Mouse (Mus musculus) heart, embryonic 13.5 days (tissue): ENCODE data around the gene Gm4881. TPM values are rescaled to one million over a fixed set of nuclear protein-coding genes. Genes with fewer than 3 reads are reported as not detected.

Experiments used
- ATAC-seq: fragments of 200-750 bp; cut with Nextera tagmentation; 2 replicates; pipeline ENCODE4 v1.8.0; 2017; ENCODE audit warnings: moderate TSS enrichment; ENCODE audit not compliant: insufficient number of reproducible peaks, low FRiP score, low TSS enrichment; ENCODE audit errors: extremely low read depth
- H3K27ac ChIP-seq: fragments of 300-500 bp; sonication (generic); replicated peaks from 2 replicates; pipeline ENCODE4 v1.5.1; 2015; ENCODE audit warnings: moderate library complexity, mild to moderate bottlenecking, inconsistent platforms
- H3K27me3 ChIP-seq: fragments of 300-500 bp; sonication (generic); replicated peaks from 2 replicates; pipeline ENCODE4 v1.6.1; 2015; ENCODE audit warnings: mild to moderate bottlenecking, inconsistent platforms
- H3K36me3 ChIP-seq: fragments of 300-500 bp; sonication (generic); 2 replicates; pipeline ENCODE4 v1.6.1; 2015; ENCODE audit warnings: mild to moderate bottlenecking, inconsistent platforms
- H3K4me1 ChIP-seq: fragments of 300-500 bp; sonication (generic); 2 replicates; pipeline ENCODE4 v1.6.1; 2015; ENCODE audit warnings: inconsistent platforms
- H3K4me2 ChIP-seq: fragments of 300-500 bp; sonication (generic); 2 replicates; pipeline ENCODE4 v1.6.1; 2015; ENCODE audit warnings: inconsistent platforms, mild to moderate bottlenecking, moderate library complexity
- H3K4me3 ChIP-seq: fragments of 300-500 bp; sonication (generic); 2 replicates; pipeline ENCODE4 v1.5.1; 2015; ENCODE audit warnings: moderate library complexity, mild to moderate bottlenecking, inconsistent platforms
- H3K9ac ChIP-seq: fragments of 300-500 bp; sonication (generic); 2 replicates; pipeline ENCODE4 v1.6.1; 2015; ENCODE audit warnings: inconsistent platforms, mild to moderate bottlenecking, moderate library complexity
- H3K9me3 ChIP-seq: fragments of 300-500 bp; sonication (generic); 2 replicates; pipeline ENCODE4 v1.6.1; 2016; ENCODE audit warnings: inconsistent platforms
- WGBS: fragments of 180-500 bp; shearing (Covaris S2); methylation state at CpG from one replicate; pipeline ENCODE4 v1.1.7; 2015; ENCODE audit warnings: mixed read lengths; 5-methylcytosine and 5-hydroxymethylcytosine counted together
- microRNA-seq: library from miRNA; unstranded; fragments of <30 nt; microRNA quantifications from one replicate; pipeline ENCODE4, GENCODE M21; 2016
- polyA plus RNA-seq: library from polyadenylated mRNA; unstranded; fragments of >200 nt; fragmentation: Nextera tagmentation; extraction: Ambion mirVana; gene quantifications from 2 replicates; pipeline ENCODE4 v1.2.1, GENCODE M21; 2015

Gm4881 gene
- polyA plus RNA-seq, 1 experiment from 2014 or later = not detected

GRCm38 (mm10) chr7:24882416-24883199, 61.7 kb downstream of the Gm4881 start:
- Histone ChIP-seq H3K9me3 (no peaks in the 10 kb centered on the region), H3K36me3 (peaks cover 23% of the 10 kb centered on the region), H3K4me1 (peaks cover 24% of the 10 kb centered on the region), H3K9ac (no peak overlapping the region), H3K4me2 (no peak overlapping the region), H3K4me3 (no peak overlapping the region), H3K27me3 (no peaks in the 10 kb centered on the region; the same call in 1 of the 2 replicates), H3K27ac (no peak overlapping the region)
- no peak for ATAC-seq
- 80% methylated on average over 9 of the region's 9 CpGs for WGBS

DNA sequence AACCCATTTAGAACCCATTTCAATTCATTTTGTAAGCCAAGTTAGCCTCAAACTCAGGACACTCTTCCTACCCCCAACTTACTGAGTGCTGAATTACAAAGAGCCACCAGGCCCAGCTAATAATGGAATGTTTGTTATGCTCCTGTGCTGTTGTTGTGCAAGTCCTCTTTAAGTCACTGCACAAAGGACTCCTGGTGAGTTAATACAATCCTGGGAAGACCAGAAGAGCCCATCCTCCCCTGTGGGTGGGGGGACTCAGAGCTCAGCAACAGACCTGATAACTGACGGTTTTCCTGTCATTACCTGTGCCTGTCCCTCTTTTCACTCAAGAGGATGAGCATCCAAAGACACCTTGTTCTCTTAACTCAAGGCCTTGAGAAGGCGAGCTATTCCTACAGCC, 64.7 kb downstream of the Gm4881 start:
- no peak for ATAC-seq
- H3K9ac ChIP-seq = no peak overlapping the region
- H3K9me3 ChIP-seq = no peaks in the 10 kb centered on the region
- no peaks in the 10 kb centered on the region for H3K4me1 ChIP-seq
- H3K4me3 ChIP-seq = no peak overlapping the region
- H3K27me3 ChIP-seq = peaks cover 4% of the 10 kb centered on the region; the same call in 1 of the 2 replicates
- no peak overlapping the region for H3K4me2 ChIP-seq
- H3K36me3 ChIP-seq = no peaks in the 10 kb centered on the region
- no peak overlapping the region for H3K27ac ChIP-seq
- WGBS = 39% methylated on average over 2 of the region's 2 CpGs

DNA sequence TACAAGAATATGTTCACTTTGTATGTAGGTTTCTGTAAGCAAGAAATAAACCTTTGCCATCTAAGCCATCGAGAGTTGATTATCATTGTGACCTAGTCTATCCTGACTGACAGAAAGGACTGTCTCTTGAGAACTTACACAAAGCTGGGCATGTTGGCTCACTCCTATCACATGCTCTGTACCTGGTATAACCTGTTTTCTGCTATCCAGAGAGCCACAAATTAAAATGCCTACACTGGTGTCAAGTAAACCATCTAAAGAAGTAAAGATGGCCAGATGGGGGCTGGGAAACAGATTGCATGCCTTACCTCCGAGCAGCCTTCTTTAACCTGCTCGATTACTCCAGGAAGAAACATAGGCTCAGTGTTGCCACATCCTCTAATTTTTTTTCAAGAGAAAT, 66.7 kb downstream of the Gm4881 start:
- Histone ChIP-seq H3K4me1 (no peaks in the 10 kb centered on the region), H3K4me2 (no peak overlapping the region), H3K9ac (no peak overlapping the region), H3K36me3 (no peaks in the 10 kb centered on the region), H3K27me3 (peaks cover 7% of the 10 kb centered on the region), H3K4me3 (no peak overlapping the region), H3K9me3 (no peaks in the 10 kb centered on the region), H3K27ac (no peak overlapping the region)
- ATAC-seq = no peak
- WGBS = 61% methylated on average over 3 of the region's 3 CpGs

Small RNA genes within 50 kb of the gene (microRNA-seq; reads per million reads assigned to microRNA genes)
- gene Mir7046 (not detected), gene Mir7047 (not detected)

Other genes starting within 250 kb of the Gm4881 start
- gene BC049730, start 235.3 kb downstream of the Gm4881 start, polyA plus RNA-seq = not detected in 2 replicates
- gene Gm4763, start 217.6 kb downstream of the Gm4881 start, polyA plus RNA-seq = not detected in 2 replicates
- gene Cd177, start 184.2 kb downstream of the Gm4881 start, polyA plus RNA-seq = 0.16 TPM in 1 of 2 replicates, not detected in the other
- gene Ceacam10, start 167.3 kb downstream of the Gm4881 start, polyA plus RNA-seq = not detected in 2 replicates
- gene Gm9844, start 82.3 kb downstream of the Gm4881 start, polyA plus RNA-seq = 10.6 and 11.8 TPM in 2 replicates
- not detected in 2 replicates for gene Lypd4, start 74.6 kb downstream of the Gm4881 start, polyA plus RNA-seq
- 0.08 TPM in 1 of 2 replicates, not detected in the other for gene Dmrtc2, start 74.4 kb downstream of the Gm4881 start, polyA plus RNA-seq
- 1,220 and 1,401 TPM in 2 replicates for gene Rps19, start 60.1 kb downstream of the Gm4881 start, polyA plus RNA-seq
- gene Cd79a, start 47.1 kb downstream of the Gm4881 start, polyA plus RNA-seq = 0.25 and 0.39 TPM in 2 replicates
- 59.0 and 64.0 TPM in 2 replicates for gene Arhgef1, start 41.6 kb downstream of the Gm4881 start, polyA plus RNA-seq
- 185 and 197 TPM in 2 replicates for gene Rabac1, start 28.3 kb upstream of the Gm4881 start, polyA plus RNA-seq
- gene Atp1a3, start 61.5 kb upstream of the Gm4881 start, polyA plus RNA-seq = 1.4 and 1.6 TPM in 2 replicates
- 4.1 and 4.6 TPM in 2 replicates for gene Grik5, start 127.9 kb upstream of the Gm4881 start, polyA plus RNA-seq
- gene Zfp574, start 128.1 kb upstream of the Gm4881 start, polyA plus RNA-seq = 19.3 and 20.1 TPM in 2 replicates
- 0.43 and 0.51 TPM in 2 replicates for gene Pou2f2, start 235.2 kb upstream of the Gm4881 start, polyA plus RNA-seq